Mouse (Mus musculus) limb, embryonic 12.5 days (tissue): ENCODE data around the gene Arsb. TPM values are rescaled to one million over a fixed set of nuclear protein-coding genes. Genes with fewer than 3 reads are reported as not detected.

ENCODE experiments used
- ATAC-seq: fragments of 200-750 bp; cut with Nextera tagmentation; 2 replicates; pipeline ENCODE4 v1.8.0; 2017; ENCODE audit warnings: low read depth, moderate TSS enrichment; ENCODE audit not compliant: insufficient number of reproducible peaks, insufficient read depth, low FRiP score, low TSS enrichment
- H3K27ac ChIP-seq: fragments of 300-500 bp; sonication (generic); 2 replicates; pipeline ENCODE4 v1.5.1; 2016; ENCODE audit warnings: mild to moderate bottlenecking, moderate library complexity
- H3K27me3 ChIP-seq: fragments of 300-500 bp; sonication (generic); 2 replicates; pipeline ENCODE4 v1.6.1; 2016; ENCODE audit warnings: mild to moderate bottlenecking, moderate library complexity
- H3K36me3 ChIP-seq: fragments of 300-500 bp; sonication (generic); 2 replicates; pipeline ENCODE4 v1.6.1; 2016; ENCODE audit warnings: mild to moderate bottlenecking, moderate library complexity
- H3K4me1 ChIP-seq: fragments of 300-500 bp; sonication (generic); replicated peaks from 2 replicates; pipeline ENCODE4 v1.6.1; 2016
- H3K4me2 ChIP-seq: fragments of 300-500 bp; sonication (generic); 2 replicates; pipeline ENCODE4 v1.6.1; 2016; ENCODE audit warnings: mild to moderate bottlenecking, moderate library complexity
- H3K4me3 ChIP-seq: fragments of 300-500 bp; sonication (generic); replicated peaks from 2 replicates; pipeline ENCODE4 v1.5.1; 2016; ENCODE audit warnings: mild to moderate bottlenecking
- H3K9ac ChIP-seq: fragments of 300-500 bp; sonication (generic); replicated peaks from 2 replicates; pipeline ENCODE4 v1.6.1; 2016; ENCODE audit warnings: mild to moderate bottlenecking, moderate library complexity
- H3K9me3 ChIP-seq: fragments of 300-500 bp; sonication (generic); 2 replicates; pipeline ENCODE4 v1.6.1; 2016; ENCODE audit warnings: mild to moderate bottlenecking, moderate library complexity
- WGBS: fragments of 180-500 bp; shearing (Covaris S2); methylation state at CpG from one replicate; pipeline ENCODE4 v1.1.7; 2016; 5-methylcytosine and 5-hydroxymethylcytosine counted together
- polyA plus RNA-seq: library from polyadenylated mRNA; unstranded; fragments of >200 nt; fragmentation: Nextera tagmentation; extraction: Ambion mirVana; gene quantifications from 2 replicates; pipeline ENCODE4 v1.2.1, GENCODE M21; 2016

The Arsb gene
- polyA plus RNA-seq, 1 experiment from 2014 or later: 7.9 TPM

DNA sequence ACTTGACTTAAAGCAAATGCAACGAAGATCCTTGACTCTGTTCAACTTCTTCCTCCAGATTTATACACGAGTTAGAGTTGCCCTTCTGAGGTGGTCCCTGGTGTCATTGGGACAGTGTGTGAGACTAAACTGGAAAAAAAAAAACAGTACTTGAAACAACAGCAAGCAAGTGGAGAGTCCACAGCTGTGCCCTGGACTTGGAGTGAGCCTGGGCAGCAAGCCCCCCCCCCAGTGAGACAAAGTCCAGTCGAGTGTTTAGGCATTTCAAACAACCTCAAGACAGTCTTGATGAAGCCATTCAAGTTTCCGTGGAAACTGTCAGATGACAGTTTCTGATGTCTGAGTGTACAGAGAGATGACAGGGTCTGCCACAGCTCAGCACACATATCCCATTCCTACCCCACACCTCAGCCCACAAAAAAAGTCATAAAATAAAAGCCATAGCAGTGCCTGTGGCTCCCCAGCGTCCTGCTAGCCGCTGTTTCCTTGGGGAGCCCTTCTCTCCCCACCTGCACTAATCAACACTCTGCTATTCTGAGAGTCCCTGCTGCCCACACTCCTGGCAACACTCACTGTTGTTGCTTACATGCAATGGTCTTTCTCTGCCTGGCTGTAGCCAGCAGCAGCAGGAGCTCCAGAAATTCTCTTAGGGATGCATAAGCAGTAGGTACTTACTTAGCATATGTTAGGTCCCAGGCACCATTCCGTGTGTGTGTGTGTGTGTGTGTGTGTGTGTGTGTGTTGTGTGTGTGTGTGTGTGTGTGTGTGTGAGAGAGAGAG is 159.3 kb downstream of the Arsb start:
- WGBS: 37% methylated on average over 7 of the region's 7 CpGs
- H3K27ac ChIP-seq: peak overlapping the region; percentile 54; the same call in 1 of the 2 replicates

DNA sequence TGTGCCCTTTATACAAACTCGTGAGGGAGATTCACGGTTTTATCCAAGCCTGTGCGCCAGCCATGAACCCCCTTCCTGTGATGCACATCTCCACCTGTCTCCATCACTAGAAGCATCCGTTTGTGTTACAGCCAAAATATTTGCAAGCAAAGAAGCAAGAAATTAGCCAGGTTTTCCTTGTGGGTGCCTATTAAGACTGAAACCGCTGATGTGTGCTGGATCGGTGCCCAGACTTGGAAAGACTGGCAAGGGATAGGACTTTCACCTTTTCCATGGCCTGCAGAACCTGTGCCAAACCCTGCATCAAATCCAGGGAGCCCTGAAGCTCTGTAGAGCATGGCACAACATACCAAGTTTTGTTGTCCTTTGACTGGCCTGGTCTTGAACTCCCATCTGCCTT is 165.0 kb downstream of the Arsb start:
- Histone ChIP-seq H3K9me3 (no peaks in the 10 kb centered on the region), H3K27ac (no peak overlapping the region), H3K27me3 (no peaks in the 10 kb centered on the region), H3K4me1 (peaks cover 43% of the 10 kb centered on the region), H3K36me3 (no peaks in the 10 kb centered on the region), H3K4me2 (no peak overlapping the region), H3K9ac (no peak overlapping the region), H3K4me3 (no peak overlapping the region)
- ATAC-seq: no peak
- 89% methylated on average over 6 of the region's 6 CpGs for WGBS

More for the DNA sequence above, 159.3 kb downstream of the Arsb start:
- Histone ChIP-seq H3K27me3 (no peaks in the 10 kb centered on the region), H3K4me1 (peaks cover 48% of the 10 kb centered on the region), H3K4me3 (no peak overlapping the region), H3K36me3 (no peaks in the 10 kb centered on the region), H3K4me2 (no peak overlapping the region), H3K9ac (no peak overlapping the region), H3K9me3 (no peaks in the 10 kb centered on the region)
- ATAC-seq: no peak; the same call in 1 of the 2 replicates

DNA sequence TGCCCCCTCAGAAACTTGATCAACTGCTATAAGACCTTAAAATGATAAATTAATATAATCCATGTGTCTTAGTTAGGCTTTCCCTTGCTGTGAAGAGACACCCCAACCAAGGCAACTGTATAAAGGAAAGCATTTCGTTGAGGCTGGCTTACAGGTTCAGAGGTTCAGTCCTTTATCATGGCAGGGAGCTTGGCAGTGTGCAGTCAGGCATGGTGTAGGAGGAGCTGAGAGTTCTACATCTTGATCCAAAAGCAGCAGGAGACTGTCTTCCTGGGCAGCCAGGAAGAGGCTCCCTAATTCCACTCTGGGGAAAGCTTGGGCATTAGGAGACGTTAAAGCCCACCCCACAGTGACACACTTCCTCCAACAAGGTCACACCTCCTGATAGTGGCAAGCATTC is 166.7 kb downstream of the Arsb start:
- Histone ChIP-seq H3K9me3 (no peaks in the 10 kb centered on the region), H3K4me2 (no peak overlapping the region), H3K4me1 (peaks cover 42% of the 10 kb centered on the region), H3K27me3 (no peaks in the 10 kb centered on the region), H3K4me3 (no peak overlapping the region), H3K27ac (no peak overlapping the region), H3K9ac (no peak overlapping the region), H3K36me3 (no peaks in the 10 kb centered on the region)
- ATAC-seq: no peak
- WGBS: 51% methylated on average over 2 of the region's 2 CpGs

DNA sequence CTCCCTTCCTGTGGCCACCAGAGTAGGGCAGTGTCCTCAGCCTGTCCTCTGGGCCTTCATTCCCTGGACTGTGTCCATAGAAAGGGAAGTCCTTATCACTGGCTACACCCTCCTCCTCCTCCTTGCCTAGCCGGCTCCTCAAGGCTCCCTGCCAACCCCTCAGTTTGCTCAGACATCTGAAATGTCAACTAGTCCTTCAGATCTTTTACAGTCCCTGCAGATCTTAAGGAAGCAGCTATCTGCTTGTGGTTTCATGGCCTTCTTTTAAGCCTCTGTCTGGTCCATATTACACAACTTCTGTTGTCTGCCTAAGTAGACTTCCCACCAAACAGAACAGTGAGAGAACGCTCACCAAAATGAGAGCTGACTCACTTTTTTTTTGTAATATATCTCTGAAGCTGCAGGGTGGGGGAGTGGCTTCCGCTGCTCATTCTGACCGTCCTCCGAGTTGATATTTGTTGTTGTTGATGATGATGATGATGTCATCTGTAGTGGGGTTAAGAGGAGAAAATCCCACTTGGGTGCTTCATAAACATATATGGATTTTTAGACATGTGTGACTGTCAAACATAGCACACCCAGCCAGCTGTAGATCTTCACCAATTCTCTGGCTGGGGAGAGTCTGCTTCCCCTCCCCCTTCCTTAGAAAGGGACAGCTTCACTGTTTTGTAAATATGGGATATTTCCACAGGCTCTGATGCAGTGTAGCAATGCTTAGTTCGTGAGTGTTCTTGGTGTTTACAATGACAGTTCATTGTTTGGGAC is 168.1 kb downstream of the Arsb start:
- no peaks in the 10 kb centered on the region for H3K27me3 ChIP-seq
- H3K27ac ChIP-seq: no peak overlapping the region
- H3K4me2 ChIP-seq: no peak overlapping the region
- no peak overlapping the region for H3K9ac ChIP-seq
- H3K9me3 ChIP-seq: no peaks in the 10 kb centered on the region
- H3K36me3 ChIP-seq: no peaks in the 10 kb centered on the region
- 76% methylated on average over 6 of the region's 6 CpGs for WGBS
- H3K4me1 ChIP-seq: peaks cover 44% of the 10 kb centered on the region
- no peak overlapping the region for H3K4me3 ChIP-seq
- ATAC-seq: no peak

DNA sequence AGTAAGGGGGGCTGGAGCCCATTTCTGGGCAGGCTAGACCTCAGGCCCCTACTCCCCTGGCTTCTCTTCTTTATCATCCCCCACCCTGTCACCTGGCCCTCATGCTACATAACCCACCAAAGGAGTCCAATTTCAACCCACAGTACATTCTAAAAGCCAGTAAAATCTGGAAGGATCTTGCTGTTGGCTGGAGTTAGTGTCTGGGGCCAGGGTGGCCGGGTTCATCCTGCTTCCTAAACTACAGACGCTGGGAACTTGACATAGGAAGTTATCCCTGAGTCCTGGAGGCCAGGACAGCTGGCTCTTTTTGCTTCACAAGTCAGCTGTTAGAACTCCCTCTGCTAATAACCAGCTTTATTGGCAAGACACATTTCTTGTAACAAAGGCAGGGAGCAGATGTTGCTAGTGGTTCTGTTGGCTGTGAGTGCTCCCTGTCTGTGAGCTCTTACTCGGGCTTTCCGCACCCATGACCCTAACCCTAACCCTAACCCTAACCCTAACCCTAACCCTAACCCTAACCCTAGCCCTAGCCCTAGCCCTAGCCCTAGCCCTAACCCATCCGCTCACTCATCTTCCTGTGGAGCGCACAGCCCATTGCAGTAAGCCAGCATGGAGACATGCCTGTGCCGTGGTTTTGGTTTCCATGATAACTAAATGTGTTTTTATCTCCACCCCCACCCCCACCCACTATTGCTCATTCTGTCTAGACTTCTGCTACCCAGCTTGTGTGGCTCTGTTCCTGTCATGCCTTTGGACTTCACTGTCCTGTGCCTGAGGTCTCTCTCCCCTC is 169.5 kb downstream of the Arsb start:
- 64% methylated on average over 7 of the region's 7 CpGs for WGBS
- H3K4me1 ChIP-seq: peaks cover 44% of the 10 kb centered on the region
- peak overlapping the region; percentile 70 for H3K27ac ChIP-seq
- peak; percentile 59 for ATAC-seq
- no peaks in the 10 kb centered on the region for H3K36me3 ChIP-seq
- H3K4me2 ChIP-seq: no peak overlapping the region
- no peak overlapping the region for H3K9ac ChIP-seq
- H3K4me3 ChIP-seq: no peak overlapping the region
- no peaks in the 10 kb centered on the region for H3K9me3 ChIP-seq
- no peaks in the 10 kb centered on the region for H3K27me3 ChIP-seq

DNA sequence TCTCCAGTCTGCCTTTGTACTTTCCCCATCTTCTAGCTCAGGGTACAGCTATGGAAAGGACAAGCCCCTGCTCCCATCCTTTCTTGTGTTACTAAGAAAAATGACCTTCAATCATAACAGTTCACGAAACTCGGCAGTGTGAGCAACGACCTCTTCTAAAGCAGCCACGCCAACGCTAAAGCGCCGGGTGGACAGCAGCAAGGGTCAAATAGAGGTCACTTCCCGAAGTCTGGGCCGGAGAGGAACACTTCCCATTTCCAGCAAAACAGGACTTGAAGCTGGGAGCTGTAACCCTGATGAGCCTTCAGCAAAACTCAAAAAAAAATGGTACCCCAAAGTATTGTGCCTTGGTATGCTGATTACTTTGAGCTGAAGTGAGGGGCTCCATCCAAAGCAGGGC is 179.6 kb downstream of the Arsb start:
- Histone ChIP-seq H3K4me3 (no peak overlapping the region), H3K36me3 (no peaks in the 10 kb centered on the region), H3K27ac (no peak overlapping the region), H3K4me1 (no peaks in the 10 kb centered on the region), H3K9ac (no peak overlapping the region), H3K27me3 (no peaks in the 10 kb centered on the region), H3K4me2 (no peak overlapping the region), H3K9me3 (no peaks in the 10 kb centered on the region)
- no peak; the same call in 1 of the 2 replicates for ATAC-seq
- 35% methylated on average over 9 of the region's 9 CpGs for WGBS

DNA sequence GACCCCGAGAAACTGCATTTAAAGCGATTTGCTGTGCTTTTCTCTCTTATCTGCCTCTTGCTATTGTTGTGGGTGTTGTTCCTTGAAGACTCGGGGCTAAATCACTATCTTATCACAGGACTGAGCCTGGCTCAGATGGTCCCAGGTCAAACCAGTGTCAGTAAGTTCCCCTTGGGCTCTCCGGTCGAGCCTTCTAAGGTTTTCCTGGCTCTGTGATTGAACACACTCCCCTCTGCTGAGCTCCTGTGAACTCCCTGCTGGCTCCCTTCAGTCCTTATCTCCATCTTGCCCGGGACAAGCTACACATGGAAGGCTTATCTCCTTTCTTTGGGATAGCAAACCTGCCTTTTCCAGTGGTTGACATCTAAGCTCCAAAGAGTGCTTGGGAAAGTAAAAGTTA is 180.1 kb downstream of the Arsb start:
- H3K36me3 ChIP-seq: no peaks in the 10 kb centered on the region
- no peak overlapping the region for H3K4me3 ChIP-seq
- H3K4me2 ChIP-seq: no peak overlapping the region
- no peaks in the 10 kb centered on the region for H3K4me1 ChIP-seq
- H3K9me3 ChIP-seq: no peaks in the 10 kb centered on the region
- H3K9ac ChIP-seq: no peak overlapping the region
- no peaks in the 10 kb centered on the region for H3K27me3 ChIP-seq
- no peak for ATAC-seq
- WGBS: 62% methylated on average over 6 of the region's 6 CpGs
- no peak overlapping the region for H3K27ac ChIP-seq

DNA sequence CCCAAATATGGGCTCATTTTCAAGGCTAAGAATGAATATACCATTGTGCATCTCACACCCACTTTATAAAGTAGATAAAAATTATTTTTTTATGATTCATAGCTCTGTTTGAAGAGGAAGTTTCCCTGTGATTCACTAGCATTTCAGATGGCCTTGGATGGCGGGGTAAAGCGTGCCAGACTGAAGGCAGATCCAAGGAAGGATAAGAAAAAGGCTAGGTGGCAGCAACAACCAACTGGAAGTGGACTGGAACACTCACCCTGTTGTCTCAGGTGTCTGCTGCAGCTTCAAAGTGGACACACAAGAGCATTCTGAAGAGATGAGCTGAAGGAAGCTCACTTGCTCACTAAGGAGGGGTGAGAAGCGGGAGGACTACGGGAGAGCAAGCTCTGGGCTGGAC is 181.0 kb downstream of the Arsb start:
- no peaks in the 10 kb centered on the region for H3K36me3 ChIP-seq
- no peak overlapping the region for H3K4me2 ChIP-seq
- H3K9me3 ChIP-seq: no peaks in the 10 kb centered on the region
- no peak overlapping the region for H3K9ac ChIP-seq
- no peak overlapping the region for H3K27ac ChIP-seq
- no peaks in the 10 kb centered on the region for H3K4me1 ChIP-seq
- H3K27me3 ChIP-seq: no peaks in the 10 kb centered on the region
- 91% methylated on average over 4 of the region's 4 CpGs for WGBS
- H3K4me3 ChIP-seq: no peak overlapping the region
- no peak for ATAC-seq

DNA sequence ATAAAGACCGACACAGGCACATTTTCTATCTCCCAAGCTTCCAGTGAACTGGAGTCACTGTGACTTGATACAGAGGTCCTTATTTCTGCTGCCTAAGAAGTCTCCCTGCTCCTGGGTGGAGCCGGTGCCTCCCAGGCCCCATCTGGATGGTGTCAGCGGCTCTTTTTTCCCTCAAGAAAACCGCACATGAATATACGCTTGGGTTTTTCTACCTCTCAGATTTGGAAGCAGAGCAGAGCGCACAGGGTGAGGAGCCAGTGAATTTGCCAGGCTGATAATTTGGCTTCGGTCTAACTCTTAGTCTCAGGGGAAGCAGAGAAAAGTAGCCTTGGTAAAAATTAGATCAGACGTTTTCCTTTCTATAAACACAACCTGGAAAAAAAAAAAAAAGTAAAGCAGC is 186.5 kb downstream of the Arsb start:
- Histone ChIP-seq H3K4me3 (no peak overlapping the region), H3K27me3 (no peaks in the 10 kb centered on the region), H3K27ac (no peak overlapping the region), H3K36me3 (no peaks in the 10 kb centered on the region), H3K4me2 (no peak overlapping the region), H3K4me1 (no peaks in the 10 kb centered on the region), H3K9ac (no peak overlapping the region), H3K9me3 (no peaks in the 10 kb centered on the region)
- WGBS: 85% methylated on average over 8 of the region's 8 CpGs
- ATAC-seq: no peak

DNA sequence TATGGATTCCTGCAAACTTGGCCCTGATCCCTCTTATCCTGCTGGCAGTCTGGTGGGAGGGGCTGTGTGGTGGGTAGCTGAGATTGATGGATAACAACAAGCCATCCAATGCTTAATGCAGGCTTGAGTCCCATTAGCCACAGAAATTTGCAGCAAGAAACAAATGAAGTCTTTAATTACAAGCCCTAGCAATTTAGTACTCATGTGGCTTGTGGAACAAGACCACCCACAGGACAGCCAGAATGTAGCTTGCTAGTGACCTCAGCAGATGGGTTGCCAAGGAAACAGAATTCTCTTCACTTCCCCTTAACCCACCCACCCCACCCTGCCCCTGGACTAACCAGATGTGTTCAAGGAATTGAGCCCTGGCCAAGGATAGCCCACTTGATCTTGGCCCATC is 194.8 kb downstream of the Arsb start:
- no peaks in the 10 kb centered on the region for H3K36me3 ChIP-seq
- H3K4me3 ChIP-seq: no peak overlapping the region
- H3K4me1 ChIP-seq: peaks cover 12% of the 10 kb centered on the region
- H3K27me3 ChIP-seq: no peaks in the 10 kb centered on the region
- no peak overlapping the region for H3K27ac ChIP-seq
- H3K9me3 ChIP-seq: no peaks in the 10 kb centered on the region
- no peak overlapping the region for H3K9ac ChIP-seq
- no peak overlapping the region for H3K4me2 ChIP-seq
- ATAC-seq: no peak

DNA sequence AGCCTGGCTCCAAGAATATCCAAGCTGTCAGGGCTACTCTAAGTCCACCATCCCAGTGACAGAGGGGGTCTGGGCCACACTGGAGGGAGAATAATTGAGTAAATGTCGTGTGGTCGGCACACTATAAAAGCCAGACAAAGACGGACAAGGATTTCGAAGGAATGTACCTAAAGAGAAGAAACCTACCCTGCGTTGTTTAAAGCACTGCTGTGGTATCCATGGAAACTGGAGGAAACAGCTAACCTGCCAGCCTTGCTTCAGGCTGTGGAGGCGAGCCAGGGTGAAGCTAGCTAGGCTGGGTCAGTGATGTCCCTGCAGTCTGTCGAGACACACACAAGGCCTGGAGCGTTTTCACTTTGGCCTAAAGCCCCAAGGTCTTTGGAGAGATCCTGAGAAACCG is 195.7 kb downstream of the Arsb start:
- Histone ChIP-seq H3K9ac (no peak overlapping the region), H3K27me3 (no peaks in the 10 kb centered on the region), H3K27ac (peak overlapping the region; percentile 31; the same call in 1 of the 2 replicates), H3K4me1 (peaks cover 12% of the 10 kb centered on the region), H3K4me2 (no peak overlapping the region), H3K9me3 (no peaks in the 10 kb centered on the region), H3K4me3 (no peak overlapping the region), H3K36me3 (no peaks in the 10 kb centered on the region)
- WGBS: 52% methylated on average over 9 of the region's 9 CpGs
- no peak for ATAC-seq
